Mouse (Mus musculus): ENCODE measurements around the gene Immp2l. TPM values are rescaled to one million over a fixed set of nuclear protein-coding genes. Genes with fewer than 3 reads are reported as not detected.
A peak's percentile ranks its signal among the peaks of the same experiment; 100 is the strongest.

Gene Immp2l
- polyA plus RNA-seq, 1 experiment from 2014 or later: 8.5 TPM

DNA sequence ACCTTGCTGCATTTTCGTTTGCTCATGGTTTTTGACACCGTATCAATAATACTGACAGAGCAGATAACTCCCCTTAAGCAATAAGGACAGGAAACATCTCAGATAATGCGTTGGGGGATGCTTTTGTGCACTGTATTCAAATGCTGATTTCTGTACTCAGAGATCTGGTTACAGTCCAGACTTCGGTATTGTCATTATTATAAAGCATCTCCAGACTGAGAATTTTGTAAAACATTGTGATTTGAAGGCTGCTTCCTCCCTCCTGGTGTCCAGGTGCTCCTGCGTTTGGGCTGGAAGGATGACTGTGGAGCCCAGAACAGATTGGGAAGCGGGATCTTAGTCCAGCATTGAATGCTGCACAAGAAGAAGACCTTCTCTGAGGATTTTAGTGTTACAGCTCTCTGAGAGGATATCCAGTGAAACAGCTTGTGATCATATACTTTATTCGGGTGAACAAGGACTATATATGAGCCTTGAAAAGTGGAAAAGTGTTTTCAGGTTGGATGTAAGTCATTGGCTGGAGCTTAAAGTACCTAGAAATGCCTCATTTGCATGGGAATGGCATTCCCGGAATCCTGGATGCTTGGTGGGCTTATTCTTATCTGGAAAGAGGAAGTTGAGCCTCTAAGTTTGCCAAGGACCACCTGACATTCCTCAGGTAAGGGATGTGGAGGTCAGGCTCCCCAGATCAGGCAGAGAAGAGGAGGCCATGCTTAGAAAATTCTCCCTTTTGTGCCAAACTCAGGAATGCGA lies 28.1 kb upstream of the Immp2l start:
- H3K36me3 ChIP-seq: no peaks in the 10 kb centered on the region
- H3K4me3 ChIP-seq: no peak overlapping the region
- no peaks in the 10 kb centered on the region for H3K4me1 ChIP-seq (replicated peaks)
- H3K27ac ChIP-seq (replicated peaks): no peak overlapping the region
- no peak for ATAC-seq (ENCODE audit: low read depth)
- no peak overlapping the region for H3K9ac ChIP-seq
- H3K27me3 ChIP-seq: no peaks in the 10 kb centered on the region
- no peak overlapping the region for H3K4me2 ChIP-seq
- WGBS: 81% methylated on average over 9 of the region's 9 CpGs
- no peaks in the 10 kb centered on the region for H3K9me3 ChIP-seq

- Histone ChIP-seq H3K27ac (replicated peaks) (no peak overlapping the region), H3K27me3 (no peaks in the 10 kb centered on the region), H3K9ac (no peak overlapping the region), H3K36me3 (no peaks in the 10 kb centered on the region), H3K9me3 (no peaks in the 10 kb centered on the region), H3K4me2 (no peak overlapping the region), H3K4me3 (no peak overlapping the region), H3K4me1 (replicated peaks) (peaks cover 7% of the 10 kb centered on the region; the same call in 1 of the 2 replicates)
- WGBS: 95% methylated on average over 1 of the region's 1 CpGs
- ATAC-seq (ENCODE audit: low read depth): no peak
Measured at GRCm38 (mm10) chr12:41022516-41022915, 1.4 kb upstream of the Immp2l start.

DNA sequence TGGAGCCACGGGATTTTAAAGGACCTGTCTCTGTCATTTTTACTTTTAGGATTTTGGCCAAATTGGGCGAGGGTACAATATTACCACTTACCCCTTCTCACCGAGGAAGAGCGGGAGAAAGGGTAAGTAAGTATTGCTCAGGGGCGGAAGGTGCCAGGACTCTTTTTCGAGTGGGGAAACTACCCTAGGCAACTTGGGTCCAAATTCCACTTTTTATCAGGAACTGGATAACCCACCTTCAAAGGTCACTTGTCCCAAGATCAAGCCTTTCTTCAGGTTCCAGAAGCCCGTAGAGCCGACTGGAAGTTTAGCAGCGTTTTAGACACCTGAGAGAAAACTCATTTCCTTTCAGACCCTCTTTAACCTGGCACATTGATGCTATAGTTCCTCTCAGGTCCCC lies 622 bp downstream of the Immp2l start:
- peak overlapping the region; percentile 76 for H3K4me2 ChIP-seq
- no peaks in the 10 kb centered on the region for H3K36me3 ChIP-seq
- H3K27me3 ChIP-seq: no peaks in the 10 kb centered on the region
- peak overlapping the region; percentile 89 for H3K9ac ChIP-seq
- peak overlapping the region; percentile 71 for H3K4me3 ChIP-seq
- H3K4me1 ChIP-seq (replicated peaks): peaks cover 7% of the 10 kb centered on the region; the same call in 1 of the 2 replicates
- no peak for ATAC-seq (ENCODE audit: low read depth)
- WGBS: 23% methylated on average over 9 of the region's 9 CpGs
- peak overlapping the region; percentile 75 for H3K27ac ChIP-seq (replicated peaks)
- H3K9me3 ChIP-seq: no peaks in the 10 kb centered on the region

- Histone ChIP-seq H3K9me3 (peaks cover 5% of the 10 kb centered on the region; the same call in 1 of the 2 replicates), H3K27ac (replicated peaks) (no peak overlapping the region), H3K4me3 (no peak overlapping the region), H3K4me2 (no peak overlapping the region), H3K36me3 (no peaks in the 10 kb centered on the region), H3K4me1 (replicated peaks) (peaks cover 7% of the 10 kb centered on the region; the same call in 1 of the 2 replicates), H3K27me3 (no peaks in the 10 kb centered on the region), H3K9ac (no peak overlapping the region)
- no peak for ATAC-seq (ENCODE audit: low read depth)
- WGBS: 93% methylated on average over 6 of the region's 6 CpGs
Measured at GRCm38 (mm10) chr12:41027485-41027884, 3.6 kb downstream of the Immp2l start.

- no peak overlapping the region for H3K4me2 ChIP-seq
- H3K27me3 ChIP-seq: no peaks in the 10 kb centered on the region
- WGBS: 96% methylated on average over 2 of the region's 2 CpGs
- H3K27ac ChIP-seq (replicated peaks): no peak overlapping the region
- H3K36me3 ChIP-seq: no peaks in the 10 kb centered on the region
- no peak overlapping the region for H3K9ac ChIP-seq
- no peak for ATAC-seq (ENCODE audit: low read depth)
- H3K4me1 ChIP-seq (replicated peaks): no peaks in the 10 kb centered on the region
- H3K4me3 ChIP-seq: no peak overlapping the region
- H3K9me3 ChIP-seq: peaks cover 10% of the 10 kb centered on the region
Measured at GRCm38 (mm10) chr12:41031119-41031518, 7.2 kb downstream of the Immp2l start.

DNA sequence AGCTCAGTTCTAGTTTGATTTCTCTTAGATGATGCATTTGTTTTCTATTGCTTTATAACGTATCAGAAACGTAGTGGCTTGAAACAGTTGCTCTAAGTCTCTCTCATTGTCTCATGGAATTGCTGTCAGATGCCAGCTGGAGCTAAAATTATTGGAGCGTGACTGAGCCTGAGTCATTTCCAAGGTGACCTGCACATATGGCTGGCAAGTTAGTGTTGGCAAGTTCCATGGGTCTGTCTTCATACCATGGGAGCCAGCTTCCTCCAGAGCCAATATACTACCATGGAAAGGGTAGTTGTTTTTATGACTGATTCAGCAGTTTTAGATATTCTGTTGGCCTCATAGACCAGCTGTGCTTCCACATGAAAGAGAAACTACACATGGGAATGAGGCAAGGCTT lies 9.3 kb downstream of the Immp2l start:
- no peak for ATAC-seq (ENCODE audit: low read depth)
- Histone ChIP-seq H3K4me2 (no peak overlapping the region), H3K36me3 (no peaks in the 10 kb centered on the region), H3K27ac (replicated peaks) (no peak overlapping the region), H3K9ac (no peak overlapping the region), H3K4me3 (no peak overlapping the region), H3K4me1 (replicated peaks) (no peaks in the 10 kb centered on the region), H3K9me3 (peaks cover 10% of the 10 kb centered on the region), H3K27me3 (no peaks in the 10 kb centered on the region)
- 91% methylated on average over 3 of the region's 3 CpGs for WGBS

- no peak for ATAC-seq (ENCODE audit: low read depth)
Measured at GRCm38 (mm10) chr12:41039834-41040233, 15.9 kb downstream of the Immp2l start.

DNA sequence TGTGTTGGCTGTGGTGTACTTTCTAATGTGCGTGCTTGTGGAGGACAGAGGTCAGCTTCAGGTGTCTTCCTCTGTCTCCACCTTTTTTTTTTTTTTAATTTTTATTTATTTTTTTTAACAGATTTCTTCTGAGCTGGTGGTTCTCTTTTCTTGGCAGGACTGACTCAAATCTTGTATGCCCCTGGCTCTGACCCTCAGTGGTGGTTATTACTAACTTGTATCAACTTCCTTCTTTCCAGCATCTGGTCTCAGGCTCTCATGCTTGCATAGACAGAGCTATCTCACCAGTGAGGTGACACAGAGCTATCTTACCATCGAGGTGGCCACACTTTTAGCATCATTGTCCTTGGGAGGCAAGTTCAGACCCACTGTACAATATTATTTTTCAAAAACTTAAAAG lies 17.8 kb downstream of the Immp2l start:
- no peak overlapping the region for H3K4me3 ChIP-seq
- no peak for ATAC-seq (ENCODE audit: low read depth)
- no peak overlapping the region for H3K9ac ChIP-seq
- no peaks in the 10 kb centered on the region for H3K27me3 ChIP-seq
- no peak overlapping the region for H3K27ac ChIP-seq (replicated peaks)
- no peak overlapping the region for H3K4me2 ChIP-seq
- no peaks in the 10 kb centered on the region for H3K9me3 ChIP-seq
- H3K4me1 ChIP-seq (replicated peaks): no peaks in the 10 kb centered on the region
- WGBS: 94% methylated on average over 2 of the region's 2 CpGs
- no peaks in the 10 kb centered on the region for H3K36me3 ChIP-seq

More at GRCm38 (mm10) chr12:41039834-41040233, 15.9 kb downstream of the Immp2l start:
- Histone ChIP-seq H3K4me3 (no peak overlapping the region), H3K9me3 (no peaks in the 10 kb centered on the region), H3K4me2 (no peak overlapping the region), H3K27ac (replicated peaks) (no peak overlapping the region), H3K4me1 (replicated peaks) (no peaks in the 10 kb centered on the region), H3K9ac (no peak overlapping the region), H3K27me3 (no peaks in the 10 kb centered on the region), H3K36me3 (no peaks in the 10 kb centered on the region)
- 88% methylated on average over 5 of the region's 5 CpGs for WGBS

GRCm38 (mm10) chr12:41044493-41045132 lies 20.7 kb downstream of the Immp2l start:
- H3K9ac ChIP-seq: no peak overlapping the region
- H3K4me2 ChIP-seq: no peak overlapping the region
- H3K4me1 ChIP-seq (replicated peaks): no peaks in the 10 kb centered on the region
- no peaks in the 10 kb centered on the region for H3K36me3 ChIP-seq
- no peak overlapping the region for H3K4me3 ChIP-seq
- no peak overlapping the region for H3K27ac ChIP-seq (replicated peaks)
- H3K9me3 ChIP-seq: no peaks in the 10 kb centered on the region
- H3K27me3 ChIP-seq: no peaks in the 10 kb centered on the region
- 87% methylated on average over 12 of the region's 12 CpGs for WGBS
- ATAC-seq (ENCODE audit: low read depth): no peak

DNA sequence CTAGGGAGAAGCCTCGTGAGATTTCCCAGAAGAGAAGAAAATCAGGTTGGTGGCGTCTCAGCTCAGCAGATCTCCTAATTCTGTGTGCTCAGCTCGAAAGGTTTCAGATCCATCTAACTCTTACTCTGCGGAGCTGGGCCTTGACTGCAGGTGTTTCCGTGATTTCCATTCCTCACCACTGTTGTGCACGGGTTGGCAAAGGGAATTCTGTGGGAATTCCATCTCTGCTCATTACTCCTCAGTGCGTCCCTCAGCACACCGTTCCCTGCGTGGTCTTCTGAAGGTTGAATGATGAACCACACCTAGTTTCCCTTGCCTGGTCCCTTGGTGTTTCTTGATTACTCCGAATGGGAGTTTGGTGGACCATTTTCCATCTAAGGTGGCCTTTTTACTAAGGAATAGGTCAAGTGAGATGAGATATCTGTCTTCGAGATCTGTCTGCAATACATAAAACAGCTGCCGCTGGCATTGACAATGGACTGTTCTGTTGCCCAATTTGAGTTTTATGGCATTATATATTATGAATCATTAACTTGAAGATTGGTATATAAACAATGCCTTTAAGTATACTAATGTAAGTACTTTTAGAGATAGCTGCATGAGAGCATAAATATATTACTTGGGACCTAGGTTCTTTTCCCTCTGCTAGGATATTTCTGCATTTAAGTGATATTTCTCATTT lies 23.3 kb downstream of the Immp2l start:
- WGBS: 88% methylated on average over 12 of the region's 12 CpGs
- H3K36me3 ChIP-seq: no peaks in the 10 kb centered on the region
- H3K9ac ChIP-seq: no peak overlapping the region
- H3K27ac ChIP-seq (replicated peaks): no peak overlapping the region
- no peak overlapping the region for H3K4me3 ChIP-seq
- no peaks in the 10 kb centered on the region for H3K27me3 ChIP-seq
- H3K4me1 ChIP-seq (replicated peaks): no peaks in the 10 kb centered on the region
- ATAC-seq (ENCODE audit: low read depth): no peak
- H3K4me2 ChIP-seq: no peak overlapping the region
- no peaks in the 10 kb centered on the region for H3K9me3 ChIP-seq

DNA sequence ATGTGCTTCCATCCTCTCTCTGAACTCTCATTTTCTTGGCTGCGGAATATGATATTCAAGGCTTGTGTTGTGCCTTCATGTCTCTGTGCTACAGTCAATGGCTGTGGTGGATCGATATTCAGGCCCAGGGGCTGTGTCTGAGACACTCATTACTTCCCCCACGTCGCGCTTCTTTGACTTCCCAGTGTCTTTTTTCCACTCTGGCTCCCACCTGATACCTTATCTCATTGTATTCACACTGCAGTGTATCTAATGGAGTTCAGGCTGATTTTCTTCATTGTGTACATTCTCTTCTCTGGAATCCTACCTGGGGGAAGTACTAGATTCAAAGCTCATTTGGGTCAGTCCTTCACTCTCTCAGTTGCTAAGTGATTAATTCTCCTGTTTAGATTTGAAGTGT lies 27.1 kb downstream of the Immp2l start:
- Histone ChIP-seq H3K4me1 (replicated peaks) (no peaks in the 10 kb centered on the region), H3K27ac (replicated peaks) (no peak overlapping the region), H3K27me3 (no peaks in the 10 kb centered on the region), H3K9me3 (no peaks in the 10 kb centered on the region), H3K9ac (no peak overlapping the region), H3K4me2 (no peak overlapping the region), H3K36me3 (no peaks in the 10 kb centered on the region), H3K4me3 (no peak overlapping the region)
- no peak for ATAC-seq (ENCODE audit: low read depth)
- WGBS: 85% methylated on average over 5 of the region's 5 CpGs

- no peak overlapping the region for H3K27ac ChIP-seq (replicated peaks)
- H3K36me3 ChIP-seq: no peaks in the 10 kb centered on the region
- ATAC-seq (ENCODE audit: low read depth): no peak
- H3K4me3 ChIP-seq: no peak overlapping the region
- no peaks in the 10 kb centered on the region for H3K9me3 ChIP-seq
- H3K4me1 ChIP-seq (replicated peaks): no peaks in the 10 kb centered on the region
- 77% methylated on average over 3 of the region's 3 CpGs for WGBS
- no peak overlapping the region for H3K4me2 ChIP-seq
- H3K9ac ChIP-seq: no peak overlapping the region
- H3K27me3 ChIP-seq: no peaks in the 10 kb centered on the region
Measured at GRCm38 (mm10) chr12:41052897-41053296, 29.0 kb downstream of the Immp2l start.

Data from neural tube, embryonic 13.5 days (tissue).